Mouse (Mus musculus) ovary, postnatal 36 days (tissue): ENCODE data around the gene RPS10-NUDT3.
"Not testable (repeated sequence)": the region's sequence is repeated elsewhere in the genome, so short reads cannot be mapped to it uniquely, and the experiment has no call there.

ENCODE experiments used
- DNase-seq: peaks from one replicate; pipeline ENCODE4 v3.0.0; 2022; ENCODE audit warnings: low spot score, mixed read lengths

RPS10-NUDT3 gene

GRCm38 (mm10) chr17:27642491-27643062 is 7.6 kb upstream of the RPS10-NUDT3 start:
- no peak for DNase-seq

- DNase-seq: not testable (repeated sequence)
These were observed 4.8 kb upstream of the RPS10-NUDT3 start for GRCm38 (mm10) chr17:27639851-27640250.

- DNase-seq: no peak
These were observed 3.9 kb upstream of the RPS10-NUDT3 start for GRCm38 (mm10) chr17:27638921-27639332.

DNA sequence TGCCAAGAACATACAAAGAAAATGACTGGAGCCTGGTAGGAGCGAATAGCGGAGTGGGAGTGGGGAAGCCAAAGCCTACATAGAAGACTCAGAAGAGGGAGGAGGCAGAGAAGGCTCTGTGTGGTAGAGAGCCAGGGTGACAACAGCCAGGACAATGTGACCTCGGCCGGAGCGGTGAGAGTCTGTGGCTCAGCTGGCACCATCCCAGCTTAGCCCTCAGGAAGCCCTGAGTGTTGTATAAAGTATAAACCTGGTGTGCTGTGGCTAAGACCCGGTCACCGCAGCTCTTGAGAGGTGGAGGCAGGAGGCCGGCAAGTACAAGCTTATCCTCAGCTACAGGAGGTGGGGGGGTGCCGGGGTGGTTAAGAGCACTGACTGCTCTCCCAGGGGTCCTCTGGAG is 2.3 kb upstream of the RPS10-NUDT3 start:
- DNase-seq: no peak

DNA sequence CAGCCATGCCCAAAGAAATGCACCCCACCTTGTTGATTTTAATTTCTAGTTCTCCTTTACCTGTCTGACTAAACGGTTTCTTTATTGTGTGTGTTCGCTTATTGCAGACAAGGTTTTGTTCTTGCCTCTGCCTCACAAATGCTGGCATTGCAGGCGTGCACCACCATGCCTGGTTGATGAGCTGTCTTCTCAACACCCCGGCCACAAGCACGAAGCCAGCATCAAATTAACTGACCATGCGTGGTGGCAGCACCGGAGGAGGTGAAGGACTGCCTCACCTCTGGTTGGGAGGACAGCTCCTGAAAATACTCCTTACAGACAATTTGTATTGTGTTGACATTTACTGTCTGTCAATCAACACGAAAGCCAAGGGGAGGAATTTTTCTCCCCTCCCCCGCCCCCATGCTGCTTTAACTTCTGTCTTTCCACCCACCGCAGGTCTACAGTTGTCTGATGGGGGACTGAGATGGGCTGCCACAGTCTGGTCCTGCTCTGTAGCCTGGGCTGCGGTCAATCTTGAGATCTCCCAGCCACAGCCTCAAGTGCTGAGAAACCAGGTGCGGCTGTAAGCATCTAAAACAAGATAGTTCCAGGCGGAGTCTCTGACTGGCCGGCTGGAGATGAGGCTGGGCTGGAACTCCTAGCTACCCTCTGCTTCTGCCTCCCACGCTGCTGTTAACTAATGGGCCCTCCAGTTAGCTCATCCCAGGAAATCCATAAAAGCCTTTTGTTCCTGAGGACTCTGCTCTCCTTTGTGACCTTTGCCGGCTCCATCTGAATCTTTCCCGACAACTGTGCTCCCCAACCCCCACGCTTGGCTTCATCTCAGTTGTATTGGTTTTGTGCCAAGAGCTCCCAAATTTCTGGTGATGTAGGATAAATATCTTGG is 1.4 kb upstream of the RPS10-NUDT3 start, which contains the start of gene Rps10:
Gene Rps10, minus strand, starts transcription at position 538 of the 889 bp plus-strand sequence.
- DNase-seq: no peak

GRCm38 (mm10) chr17:27635575-27635903 is 517 bp upstream of the RPS10-NUDT3 start:
- DNase-seq: not testable (repeated sequence)

DNA sequence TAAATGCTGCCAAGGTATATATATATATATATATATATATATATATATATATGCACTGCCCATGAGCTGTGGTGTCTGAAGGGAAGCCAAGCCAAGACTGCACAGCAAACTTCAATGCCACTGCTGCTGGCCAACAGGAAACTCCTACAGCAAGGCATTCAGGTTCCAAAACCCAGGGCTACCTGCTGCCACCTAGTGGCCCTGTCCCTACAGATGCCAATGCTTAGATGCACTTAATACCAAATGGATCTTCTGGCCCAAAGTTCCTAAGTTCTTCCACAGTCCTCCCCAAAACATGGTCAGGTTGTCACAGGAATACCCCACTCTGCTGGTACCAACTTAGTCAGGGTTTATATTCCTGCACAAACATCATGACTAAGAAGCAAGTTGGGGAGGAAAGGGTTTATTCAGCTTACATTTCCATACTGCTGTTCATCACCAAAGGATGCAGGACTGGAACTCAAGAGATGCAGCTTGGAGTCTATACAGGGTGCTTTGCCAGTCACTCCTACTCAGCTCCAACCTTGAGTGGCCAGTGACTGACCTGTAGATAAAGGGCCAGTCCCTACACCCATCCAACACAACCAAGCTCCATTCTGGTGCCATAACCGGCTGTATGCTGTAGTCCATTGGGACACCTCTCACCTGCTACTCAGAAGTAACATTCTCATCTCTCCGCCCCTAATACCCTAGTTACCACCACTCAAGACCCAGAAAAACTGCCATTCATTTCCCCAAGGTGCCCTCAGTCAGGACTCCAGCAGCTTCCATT is 5.6 kb downstream of the RPS10-NUDT3 start:
- DNase-seq: peak; percentile 79

- DNase-seq: no peak
These were observed 6.6 kb downstream of the RPS10-NUDT3 start for GRCm38 (mm10) chr17:27628376-27628775.

DNA sequence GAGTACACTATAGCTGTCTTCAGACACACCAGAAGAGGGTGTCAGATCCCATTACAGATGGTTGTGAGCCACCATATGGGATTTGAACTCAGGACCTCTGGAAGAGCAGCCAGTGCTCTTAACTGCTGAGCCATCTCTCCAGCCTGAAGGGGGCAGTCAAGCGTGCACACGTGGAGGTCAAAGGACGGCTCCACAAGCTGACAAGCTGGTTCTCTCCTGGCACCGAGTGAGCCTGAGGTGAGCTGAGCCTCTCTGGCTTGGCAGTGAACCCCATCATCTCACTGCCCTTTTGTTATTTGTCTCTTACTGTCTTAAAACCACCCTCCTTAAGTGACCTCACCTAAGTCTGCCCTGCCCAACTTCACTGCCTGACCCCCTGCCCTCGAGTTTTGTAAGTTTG is 7.6 kb downstream of the RPS10-NUDT3 start:
- DNase-seq: no peak

DNA sequence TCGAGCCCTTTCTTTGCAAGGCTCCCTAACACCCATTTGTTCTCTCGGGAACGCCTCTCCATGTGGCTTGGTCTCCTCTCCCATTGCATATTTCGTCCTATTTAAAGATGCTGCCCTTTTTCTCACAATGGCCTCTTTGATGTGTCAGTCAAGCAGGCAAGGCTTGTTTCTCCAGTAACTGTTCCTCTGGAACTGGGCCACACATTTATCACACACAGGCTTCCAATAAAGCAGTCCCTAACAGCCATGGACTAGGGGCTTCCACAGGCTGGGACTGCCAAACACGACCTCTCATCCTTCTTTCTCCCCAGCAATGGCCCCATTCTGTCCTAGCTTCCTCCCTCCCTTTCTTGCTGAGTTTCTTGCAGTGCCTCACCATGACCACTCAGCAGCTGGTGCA is 8.3 kb downstream of the RPS10-NUDT3 start:
- DNase-seq: no peak

GRCm38 (mm10) chr17:27625455-27626251 is 9.4 kb downstream of the RPS10-NUDT3 start:
- no peak for DNase-seq

- peak; percentile 91 for DNase-seq
These were observed 11.4 kb downstream of the RPS10-NUDT3 start, which contains the start of gene Nudt3 for GRCm38 (mm10) chr17:27623360-27624326. TSS of gene Nudt3 (minus strand) at chr17:27623495.

- DNase-seq: peak; percentile 52
These were observed 12.2 kb downstream of the RPS10-NUDT3 start for GRCm38 (mm10) chr17:27622611-27623359.

DNA sequence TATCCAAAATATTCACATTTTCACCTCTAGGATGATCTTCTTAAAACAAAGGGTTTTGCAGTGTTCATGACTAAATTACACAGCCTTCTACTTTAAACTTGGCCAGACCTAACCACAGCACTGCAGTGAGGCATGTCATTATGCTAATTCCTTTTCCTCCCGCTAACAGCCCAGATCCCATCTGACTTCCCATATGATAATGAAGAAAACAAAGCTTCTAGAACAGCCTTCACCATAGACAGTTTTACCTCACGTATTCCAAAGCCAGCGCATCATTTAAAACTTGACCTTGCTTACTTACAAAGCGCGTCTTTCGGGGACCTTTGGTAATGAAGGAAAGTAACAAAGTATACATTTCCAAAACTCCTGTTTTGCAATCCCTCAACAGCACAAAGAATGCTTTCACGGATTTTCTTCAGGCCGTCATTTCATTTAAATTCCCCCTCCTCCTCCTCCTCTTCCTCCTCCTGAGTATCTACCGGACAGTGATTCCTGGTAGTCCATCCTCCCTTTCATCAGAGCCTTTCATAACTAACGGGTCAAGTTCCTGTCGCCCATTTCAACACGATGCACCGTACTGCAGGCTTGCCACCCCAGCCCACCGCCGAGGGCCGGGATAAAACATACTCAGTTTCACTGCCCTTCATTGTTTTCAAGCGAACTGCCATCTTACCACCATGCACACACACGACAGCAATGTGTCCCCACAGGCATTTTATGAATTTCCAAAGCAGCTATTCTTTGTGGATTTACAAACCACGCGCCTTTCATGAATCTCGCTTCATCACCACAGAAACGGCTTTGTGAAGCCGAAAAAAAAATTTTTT is 13.1 kb downstream of the RPS10-NUDT3 start:
- DNase-seq: no peak

- no peak for DNase-seq
These were observed 13.9 kb downstream of the RPS10-NUDT3 start for GRCm38 (mm10) chr17:27621161-27621560.

DNA sequence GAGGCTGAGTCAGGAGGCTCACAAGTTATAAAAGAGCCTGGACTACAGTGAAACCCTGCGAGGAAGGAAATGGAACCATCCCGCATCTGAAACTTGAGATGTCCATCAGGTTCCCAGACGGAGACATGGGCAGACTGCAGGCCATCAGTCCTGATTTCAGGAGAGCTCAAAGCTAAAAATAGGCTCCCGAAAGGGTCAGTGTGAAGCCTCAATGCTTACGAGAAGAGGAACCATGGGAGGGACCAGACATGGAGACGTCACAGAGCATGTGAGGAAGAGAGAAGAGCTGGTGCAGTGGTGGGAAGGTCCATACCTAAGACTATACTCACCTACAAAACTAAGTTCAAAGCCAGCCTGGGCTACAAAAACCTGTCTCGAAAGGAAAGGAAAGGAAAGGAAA is 19.6 kb downstream of the RPS10-NUDT3 start:
- no peak for DNase-seq

- no peak for DNase-seq
These were observed 22.0 kb downstream of the RPS10-NUDT3 start for GRCm38 (mm10) chr17:27613016-27613415.

- DNase-seq: no peak
These were observed 23.0 kb downstream of the RPS10-NUDT3 start for GRCm38 (mm10) chr17:27611994-27612393.

- no peak for DNase-seq
These were observed 23.5 kb downstream of the RPS10-NUDT3 start for GRCm38 (mm10) chr17:27611519-27611884.
